Mouse (Mus musculus): Measurements from ENCODE around the gene Gm21970.

GRCm38 (mm10) chr16:91448088-91448487 lies 56.6 kb downstream of the Gm21970 start:
- TF ChIP-seq CTCF (IDR thresholded peaks at IDR 0.05; ENCODE audit: extremely low read depth, insufficient read depth, low read length), result no peak
- TF ChIP-seq POLR2A (IDR thresholded peaks at IDR 0.05; ENCODE audit: extremely low read depth, insufficient read depth, low read length), result no peak
